Mouse (Mus musculus) cerebellum, postnatal 14 days (tissue): ENCODE data around the gene Sit1.
A peak's percentile ranks its signal among the peaks of the same experiment; 100 is the strongest.
"Not testable (repeated sequence)": the region's sequence is repeated elsewhere in the genome, so short reads cannot be mapped to it uniquely, and the experiment has no call there.

Source experiments
- DNase-seq, 2 experiments: peaks; one replicate each; pipeline ENCODE4 v3.0.0; 2021; ENCODE audit warnings: mixed read lengths in 2 of 2

Sit1 gene

GRCm38 (mm10) chr4:43499407-43500333 is 16.1 kb upstream of the Sit1 start, which contains the start of gene Arhgef39:
Gene Arhgef39, minus strand, starts transcription at chr4:43499695.
- DNase-seq, result peak; percentile 85 to 87

- peak; percentile 55 to 68 for DNase-seq
Observed at GRCm38 (mm10) chr4:43498983-43499382, 15.4 kb upstream of the Sit1 start.

GRCm38 (mm10) chr4:43497946-43498345 is 14.4 kb upstream of the Sit1 start:
- no peak for DNase-seq

GRCm38 (mm10) chr4:43497405-43497804 is 13.9 kb upstream of the Sit1 start:
- no peak for DNase-seq

- DNase-seq, result no peak
Observed at GRCm38 (mm10) chr4:43496587-43496986, 13.1 kb upstream of the Sit1 start.

- peak in 1 of 2 experiments; percentile 42 for DNase-seq
Observed at GRCm38 (mm10) chr4:43493846-43494240, 10.3 kb upstream of the Sit1 start.

GRCm38 (mm10) chr4:43493186-43493845 is 9.8 kb upstream of the Sit1 start:
- peak; percentile 98 to 99 for DNase-seq

GRCm38 (mm10) chr4:43492821-43493185 is 9.3 kb upstream of the Sit1 start, which contains the start of gene Ccdc107:
Gene Ccdc107, plus strand, starts transcription at chr4:43492900.
- DNase-seq, result peak; percentile 89 to 96

- no peak for DNase-seq
Observed at GRCm38 (mm10) chr4:43492101-43492820, 8.7 kb upstream of the Sit1 start.

- DNase-seq, result no peak
Observed at GRCm38 (mm10) chr4:43490801-43491200, 7.3 kb upstream of the Sit1 start.

GRCm38 (mm10) chr4:43489611-43490010 is 6.1 kb upstream of the Sit1 start:
- no peak for DNase-seq

- not testable (repeated sequence) for DNase-seq
Observed at GRCm38 (mm10) chr4:43485666-43486065, 2.1 kb upstream of the Sit1 start.

GRCm38 (mm10) chr4:43482591-43482990 is 943 bp downstream of the Sit1 start:
- DNase-seq, result peak; percentile 62 to 74

- no peak for DNase-seq
Observed at GRCm38 (mm10) chr4:43481894-43482456, 1.6 kb downstream of the Sit1 start.

GRCm38 (mm10) chr4:43480985-43481384 is 2.5 kb downstream of the Sit1 start:
- DNase-seq, result no peak

- peak; percentile 62 to 87 for DNase-seq
Observed at GRCm38 (mm10) chr4:43478906-43479832, 4.4 kb downstream of the Sit1 start.

GRCm38 (mm10) chr4:43478534-43478858 is 5.0 kb downstream of the Sit1 start:
- DNase-seq, result no peak

GRCm38 (mm10) chr4:43477857-43478533 is 5.5 kb downstream of the Sit1 start:
- peak; percentile 89 to 90 for DNase-seq

- no peak for DNase-seq
Observed at GRCm38 (mm10) chr4:43476604-43477003, 6.9 kb downstream of the Sit1 start.

- DNase-seq, result no peak
Observed at GRCm38 (mm10) chr4:43473636-43474035, 9.9 kb downstream of the Sit1 start.

- DNase-seq, result no peak
Observed at GRCm38 (mm10) chr4:43470301-43470700, 13.2 kb downstream of the Sit1 start.
